Mouse (Mus musculus): Measurements from ENCODE around the gene Dst.
A peak's percentile ranks its signal among the peaks of the same experiment; 100 is the strongest.
"Not testable (repeated sequence)": the region's sequence is repeated elsewhere in the genome, so short reads cannot be mapped to it uniquely, and the experiment has no call there.

Gene Dst

DNA sequence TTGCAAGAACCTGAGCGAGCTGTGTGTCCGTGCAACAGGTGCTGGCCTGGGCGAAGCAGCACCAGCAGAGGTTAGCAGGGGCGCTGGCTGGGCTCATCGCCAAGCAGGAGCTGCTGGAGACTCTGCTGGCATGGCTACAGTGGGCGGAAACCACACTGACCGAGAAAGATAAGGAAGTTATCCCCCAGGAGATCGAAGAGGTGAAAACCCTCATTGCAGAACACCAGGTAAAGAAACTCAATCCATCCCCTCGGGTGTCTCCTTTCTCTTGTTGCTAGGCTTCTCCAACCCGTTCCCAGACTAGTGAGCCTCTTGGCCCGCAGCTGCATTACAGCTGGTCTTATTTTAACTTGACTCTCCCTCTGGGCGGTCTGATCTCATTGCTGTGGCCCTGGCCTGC, 382.3 kb downstream of the Dst start:
- no peak for DNase-seq (ENCODE audit: low spot score)

DNA sequence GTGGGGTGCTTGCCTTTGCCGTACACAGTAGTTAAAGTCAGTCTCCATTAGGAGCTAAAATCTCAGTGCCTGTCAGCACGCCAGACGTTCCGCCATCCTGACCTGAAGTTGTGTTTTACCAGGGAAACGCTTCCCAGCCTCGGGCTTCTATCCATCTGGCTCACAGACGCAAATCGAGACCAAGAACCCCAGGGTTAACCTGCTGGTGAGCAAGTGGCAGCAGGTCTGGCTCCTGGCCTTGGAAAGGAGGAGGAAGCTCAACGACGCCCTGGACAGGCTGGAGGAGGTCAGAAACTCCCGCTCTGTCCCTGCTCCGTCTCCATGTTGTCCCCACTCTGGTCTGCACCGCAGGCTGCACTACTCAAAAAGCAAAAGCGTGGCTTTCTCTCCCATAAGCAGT, 385.2 kb downstream of the Dst start:
- no peak for DNase-seq (ENCODE audit: low spot score)

DNA sequence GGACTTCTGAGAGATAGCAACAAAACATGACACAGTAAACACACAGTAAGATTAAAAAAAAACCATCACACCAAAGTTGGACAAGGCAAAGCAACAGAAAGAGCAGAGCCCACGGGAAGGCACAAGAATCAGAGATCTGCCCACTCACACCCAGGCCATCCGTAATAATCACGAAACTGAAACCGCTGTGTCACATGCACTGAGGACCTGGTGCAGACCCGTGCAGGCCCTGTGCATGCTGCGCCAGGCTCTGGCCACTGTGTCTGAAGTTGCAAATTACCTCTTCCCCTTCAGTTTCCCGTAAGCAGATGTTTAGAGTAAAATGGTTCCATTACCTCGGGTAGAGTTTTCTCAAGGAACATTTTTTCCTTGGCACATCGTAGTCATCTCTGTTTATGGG, 389.6 kb downstream of the Dst start:
- DNase-seq (ENCODE audit: low spot score) = no peak

DNA sequence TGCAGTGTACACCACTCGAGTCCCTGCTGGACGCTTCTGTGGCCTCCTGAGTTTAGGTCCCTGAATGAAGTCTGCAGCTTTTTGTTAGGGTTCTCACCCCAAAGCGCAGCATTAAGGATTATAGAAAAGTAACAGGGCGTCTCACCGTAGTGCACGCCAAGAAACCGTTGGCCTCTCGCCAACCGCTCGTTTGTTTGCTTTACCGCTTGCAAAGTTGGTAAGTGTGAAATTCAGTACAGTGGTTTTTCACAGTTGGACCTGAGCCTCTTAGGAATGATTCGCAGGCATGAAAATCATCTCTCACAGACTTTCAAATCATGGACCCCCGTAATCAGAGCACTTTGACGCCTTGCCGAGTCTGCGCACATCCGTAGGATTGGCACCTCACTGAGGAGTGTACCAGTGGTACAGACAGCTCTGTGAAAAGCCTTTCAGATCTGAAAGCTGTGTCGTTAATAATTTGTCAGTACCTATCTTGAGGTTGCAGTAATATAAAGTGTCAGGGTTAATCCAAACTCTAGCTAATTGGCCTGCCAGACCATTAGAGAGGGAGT, 390.7 kb downstream of the Dst start:
- DNase-seq (ENCODE audit: low spot score) = peak; percentile 26

DNA sequence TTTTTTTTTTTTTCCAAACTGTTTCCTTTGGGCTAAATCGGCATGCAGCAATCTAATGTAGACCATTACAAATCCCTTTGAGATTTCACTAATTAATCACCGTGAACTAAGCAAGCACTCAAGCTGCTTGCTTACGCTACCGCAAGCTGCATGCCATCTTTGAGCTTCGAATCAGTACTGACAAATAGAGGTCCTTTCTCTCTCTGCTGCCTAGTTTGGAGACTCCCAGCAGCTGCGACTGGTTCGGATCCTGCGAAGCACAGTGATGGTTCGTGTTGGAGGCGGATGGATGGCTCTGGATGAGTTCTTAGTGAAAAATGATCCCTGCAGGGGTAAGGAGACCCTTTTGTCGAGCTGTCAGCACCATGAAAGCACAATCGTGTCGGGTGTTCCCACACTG, 391.5 kb downstream of the Dst start:
- DNase-seq (ENCODE audit: low spot score) = no peak

DNA sequence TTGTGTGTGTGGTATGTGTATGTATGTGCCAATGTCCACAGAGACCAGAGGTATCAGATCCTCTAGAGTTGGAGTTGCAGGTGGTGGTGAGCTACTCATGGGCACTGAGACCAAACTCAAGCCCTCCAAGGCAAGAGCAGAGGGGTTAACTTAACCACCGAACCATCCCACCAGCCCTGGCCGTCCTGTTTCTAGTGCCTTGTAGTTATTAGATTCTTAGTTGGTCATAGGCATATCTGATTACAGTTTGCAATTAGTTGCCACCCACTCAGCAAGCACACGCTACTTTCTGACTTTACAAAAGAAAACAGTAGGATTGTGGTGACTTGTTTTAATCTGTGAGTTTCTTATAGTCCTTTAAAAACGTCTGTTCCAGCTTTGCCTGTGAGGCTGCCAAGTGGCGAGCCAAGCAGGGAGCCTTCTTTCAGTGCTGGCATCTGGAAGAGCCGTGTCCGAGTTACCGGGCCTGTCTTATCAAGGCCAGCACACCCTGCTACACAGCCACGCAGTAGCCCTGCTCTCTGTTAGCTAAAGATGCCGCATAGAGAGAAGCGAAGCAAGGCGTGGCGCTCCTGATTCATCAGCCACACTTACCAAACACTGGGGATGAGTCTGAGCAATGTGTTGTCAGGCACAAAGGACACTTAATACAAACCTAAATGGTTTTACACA, 392.4 kb downstream of the Dst start:
- DNase-seq (ENCODE audit: low spot score) = no peak

DNA sequence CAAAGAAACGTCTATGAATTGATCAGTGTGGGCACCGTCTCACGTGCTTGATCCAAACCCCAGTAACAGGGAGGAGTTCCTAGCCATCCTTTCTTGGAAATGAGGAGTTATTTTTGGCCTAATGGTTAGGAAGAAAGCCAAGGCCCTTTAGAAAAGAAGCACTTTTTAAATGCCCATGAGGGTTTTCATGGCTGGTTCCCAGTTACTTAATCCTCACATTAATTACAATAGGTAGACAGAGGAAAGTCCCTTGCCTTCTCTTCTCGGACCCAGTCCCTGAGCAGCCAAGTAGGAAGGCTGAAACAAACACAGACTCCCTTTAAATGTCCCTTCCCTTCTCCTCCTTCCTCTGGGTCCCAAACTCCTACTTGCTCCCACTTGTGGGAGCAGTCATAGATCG, 396.2 kb downstream of the Dst start:
- no peak for DNase-seq (ENCODE audit: low spot score)

DNA sequence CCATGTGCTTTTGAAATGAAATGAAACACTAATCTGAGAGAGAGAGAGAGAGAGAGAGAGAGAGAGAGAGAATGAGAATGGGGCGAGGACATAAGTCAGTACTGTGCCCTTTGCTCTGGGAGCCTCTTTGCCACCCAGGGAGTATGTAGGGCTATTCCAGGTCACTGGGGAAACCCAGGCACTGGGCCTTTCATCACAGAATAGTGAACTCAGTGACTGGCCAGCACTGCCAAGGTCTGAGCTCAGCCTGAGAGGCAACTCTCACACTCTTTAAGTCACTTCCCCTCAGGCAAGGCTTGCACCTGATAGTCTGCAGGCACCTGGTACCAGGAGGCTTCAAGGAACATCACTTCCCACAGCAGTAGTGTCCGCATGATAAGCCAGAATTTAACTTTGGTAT, 398.7 kb downstream of the Dst start:
- no peak for DNase-seq (ENCODE audit: low spot score)

DNA sequence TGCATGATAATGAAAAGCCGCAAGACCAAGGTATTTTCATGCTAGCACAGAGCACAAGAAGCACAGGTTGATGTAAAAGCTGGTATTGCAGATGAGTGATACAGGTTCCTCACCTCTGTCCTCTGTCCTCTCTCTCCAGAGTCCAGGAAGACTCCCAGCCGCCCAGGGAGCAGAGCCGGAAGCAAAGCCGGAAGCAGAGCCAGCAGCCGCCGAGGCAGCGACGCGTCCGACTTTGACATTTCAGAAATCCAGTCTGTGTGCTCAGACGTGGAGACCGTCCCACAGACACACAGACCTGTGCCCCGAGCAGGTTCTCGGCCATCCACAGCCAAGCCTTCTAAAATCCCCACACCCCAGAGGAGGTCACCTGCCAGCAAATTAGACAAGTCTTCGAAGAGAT, 399.2 kb downstream of the Dst start:
- no peak for DNase-seq (ENCODE audit: low spot score)

DNA sequence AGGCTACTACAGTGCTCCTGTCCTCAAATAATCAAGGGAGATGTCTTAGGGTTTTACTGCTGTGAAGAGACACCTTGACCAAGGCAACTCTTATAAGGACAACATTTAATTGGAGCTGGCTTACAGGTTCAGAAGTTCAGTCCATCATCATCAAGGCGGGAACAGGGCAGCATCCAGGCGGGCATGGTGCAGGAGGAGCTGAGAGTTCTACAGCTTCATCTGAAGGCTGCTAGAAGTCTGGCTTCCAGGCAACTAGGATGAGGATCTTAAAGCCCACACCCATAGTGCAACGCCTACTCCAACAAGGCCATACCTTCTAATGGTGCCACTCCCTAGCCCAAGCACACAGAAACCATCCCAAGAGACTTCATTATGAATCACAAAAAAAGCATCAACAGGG, 400.8 kb downstream of the Dst start:
- DNase-seq (ENCODE audit: low spot score) = not testable (repeated sequence)

DNA sequence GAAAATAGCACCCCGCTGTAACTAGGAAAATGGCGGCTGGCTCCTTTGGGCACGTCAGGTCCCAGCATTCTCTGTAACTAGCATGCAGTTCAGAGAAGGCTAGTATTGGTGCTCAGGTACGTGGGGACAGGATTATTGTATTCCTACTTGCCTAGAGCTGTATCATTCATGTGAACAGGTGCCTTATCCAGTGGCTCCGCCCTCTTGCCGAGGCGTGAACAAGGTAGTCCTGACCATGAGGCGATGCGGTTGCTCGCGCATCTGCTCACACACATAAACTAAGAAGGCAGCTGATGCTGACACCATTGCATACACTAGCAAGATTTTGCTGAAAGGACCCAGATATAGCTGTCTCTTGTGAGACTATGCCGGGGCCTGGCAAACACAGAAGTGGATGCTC, 401.4 kb downstream of the Dst start:
- no peak for DNase-seq (ENCODE audit: low spot score)

DNA sequence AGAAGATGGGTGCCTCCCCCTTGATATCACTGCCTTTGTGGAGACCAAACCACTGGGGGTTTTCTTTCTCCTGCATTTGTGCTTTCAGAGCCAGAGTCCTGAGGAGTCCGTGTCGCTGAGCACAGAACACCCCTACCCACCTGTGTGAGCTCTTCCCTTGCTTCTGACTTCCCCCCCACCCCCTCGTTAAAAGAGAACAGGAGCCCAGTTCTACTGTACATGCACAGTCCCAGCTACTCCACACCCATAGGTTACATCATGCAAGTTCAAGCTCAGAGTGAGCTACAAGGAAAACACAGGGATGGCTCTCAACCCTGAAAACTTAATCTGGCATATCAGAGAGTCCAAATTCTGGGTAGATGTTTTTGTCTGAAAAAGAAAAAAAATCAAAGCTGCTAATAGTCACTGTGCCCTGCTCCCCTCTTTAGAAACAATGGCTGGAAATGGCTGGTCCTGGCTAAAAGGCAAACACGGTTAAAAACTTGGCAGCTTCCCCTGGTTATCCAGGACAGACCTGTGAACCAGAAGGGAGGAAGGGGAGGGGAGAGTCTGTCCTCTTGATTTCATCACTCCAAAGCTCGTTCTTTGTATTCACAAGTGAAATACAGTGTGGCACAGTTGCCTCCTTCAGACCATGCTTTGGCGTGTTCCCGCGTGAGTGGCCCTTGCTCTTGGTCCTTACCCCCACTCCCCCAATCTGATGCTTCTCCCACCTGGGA, 402.7 kb downstream of the Dst start:
- no peak for DNase-seq (ENCODE audit: low spot score)

DNA sequence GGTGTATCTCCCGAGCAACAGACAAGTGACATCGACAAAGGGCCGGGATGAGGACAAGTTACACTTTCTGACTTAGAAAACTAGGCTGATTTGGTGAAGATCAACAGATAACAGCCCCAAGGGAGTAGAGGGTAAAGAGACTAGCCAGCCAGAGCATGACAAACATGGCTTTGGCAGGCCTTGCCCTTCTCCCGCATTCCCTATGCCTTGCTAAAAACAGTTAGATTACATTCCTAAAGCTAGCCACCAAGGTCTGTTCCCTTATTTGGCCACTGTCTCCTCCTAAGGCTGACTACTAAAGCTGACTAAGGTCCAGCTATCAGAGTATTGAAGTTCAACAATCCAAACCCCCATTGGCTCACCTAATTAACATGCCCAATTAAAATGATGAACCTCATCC, 404.8 kb downstream of the Dst start:
- DNase-seq (ENCODE audit: low spot score) = no peak

DNA sequence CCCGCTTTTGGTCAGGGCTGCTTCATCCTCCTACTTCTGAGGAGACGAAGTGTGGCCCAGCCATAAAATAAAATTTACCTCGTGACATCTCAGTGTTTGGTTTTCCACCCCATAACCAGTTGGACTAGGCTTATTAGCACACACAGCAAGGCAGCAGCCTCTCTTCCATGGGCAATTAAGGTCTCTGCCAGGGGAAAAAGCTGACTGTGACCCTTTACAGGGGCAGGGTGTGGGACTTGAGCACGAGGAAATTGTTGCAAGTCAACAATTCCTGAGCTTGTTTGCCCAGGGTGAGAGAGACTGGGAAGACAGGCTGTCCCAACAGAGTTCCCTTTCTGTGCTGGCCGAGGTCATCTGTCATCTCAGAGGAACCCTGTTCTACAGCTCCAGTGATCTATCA, 407.4 kb downstream of the Dst start:
- DNase-seq (ENCODE audit: low spot score) = no peak

DNA sequence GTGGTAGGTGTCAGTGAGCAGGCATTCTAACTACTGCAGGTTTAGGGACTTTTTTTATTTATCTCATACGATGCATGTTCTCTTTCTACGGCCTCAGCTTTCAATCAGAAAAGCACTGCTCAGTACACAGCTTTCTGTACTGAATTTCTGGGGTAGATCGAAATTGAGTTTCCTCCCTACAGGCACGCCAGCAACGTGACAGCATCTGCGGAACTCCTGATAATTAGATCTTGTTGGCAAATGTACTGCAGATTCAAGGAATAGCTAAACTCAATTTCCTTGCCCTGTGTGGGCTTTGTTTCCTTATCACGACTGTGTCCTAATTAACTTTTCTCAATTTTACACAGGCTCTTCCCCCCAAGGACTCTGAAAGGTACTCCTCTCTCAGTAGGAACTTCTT, 416.2 kb downstream of the Dst start:
- DNase-seq (ENCODE audit: low spot score) = no peak

DNA sequence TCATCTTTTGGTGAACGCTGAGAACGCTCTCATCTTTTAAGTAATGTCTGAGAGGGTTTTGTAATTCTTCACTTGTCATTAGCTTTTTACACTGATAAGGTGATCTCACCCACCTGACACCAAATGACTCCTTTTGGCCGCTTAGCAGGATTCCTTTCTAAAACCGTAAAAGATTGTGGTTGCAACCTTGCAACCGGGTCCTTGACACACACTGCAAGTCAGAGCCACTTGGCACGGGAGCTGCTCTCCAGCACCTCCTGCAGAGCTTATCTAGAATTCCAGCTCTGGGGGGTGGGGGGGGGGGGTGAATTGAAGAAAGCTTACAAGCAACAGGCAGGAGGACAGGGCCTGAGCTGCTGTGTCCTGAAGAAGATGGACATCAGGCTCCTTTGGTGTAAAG, 420.6 kb downstream of the Dst start:
- DNase-seq (ENCODE audit: low spot score) = no peak

DNA sequence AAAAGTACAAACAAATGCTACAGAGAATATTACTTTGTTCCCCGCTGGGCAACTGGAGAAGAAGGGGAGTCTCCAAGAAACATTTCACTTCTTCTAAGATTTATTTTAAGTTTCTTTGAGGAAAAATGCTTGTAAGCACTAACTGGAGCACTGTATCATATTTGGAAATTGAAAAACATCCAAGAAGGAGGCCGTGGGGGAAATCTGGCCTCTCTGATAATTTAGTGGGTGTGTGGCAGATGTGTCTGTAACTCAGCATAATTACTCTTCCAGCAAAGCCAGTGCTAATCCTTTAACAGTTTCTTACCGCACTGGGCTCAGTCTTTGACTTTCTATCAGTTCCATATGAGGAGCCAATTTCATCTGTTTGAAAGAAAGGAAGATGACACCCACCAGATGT, 423.7 kb downstream of the Dst start:
- no peak for DNase-seq (ENCODE audit: low spot score)
